Mouse (Mus musculus) E14TG2a.4 (cell line): ENCODE results near the gene Ccm2.

Experiments
- H3K27me3 ChIP-seq: 2 replicates; pipeline ENCODE4 v1.6.1; 2014; ENCODE audit warnings: low read length, control low read depth; ENCODE audit not compliant: insufficient read depth
- H3K36me3 ChIP-seq: 2 replicates; pipeline ENCODE4 v1.6.1; 2014; ENCODE audit warnings: low read length, control low read depth; ENCODE audit not compliant: insufficient read depth
- H3K4me1 ChIP-seq: replicated peaks from 2 replicates; pipeline ENCODE4 v1.6.1; 2014; ENCODE audit warnings: low read depth, low read length, control low read depth
- H3K4me3 ChIP-seq: replicated peaks from 2 replicates; pipeline ENCODE4 v1.5.1; 2014; ENCODE audit warnings: mild to moderate bottlenecking, low read length
- H3K9me3 ChIP-seq: 2 replicates; pipeline ENCODE4 v1.6.1; 2014; ENCODE audit warnings: low read length, control low read depth
- CTCF ChIP-seq: conservative IDR thresholded peaks from 2 replicates; pipeline ENCODE4 v1.5.1; 2014; ENCODE audit warnings: low read length
- NANOG ChIP-seq: IDR thresholded peaks from 2 replicates; pipeline ENCODE4 v1.6.1; 2014; ENCODE audit warnings: borderline replicate concordance, low read length, mixed read lengths
- POU5F1 ChIP-seq: IDR thresholded peaks from 2 replicates; pipeline ENCODE4 v1.6.1; 2014; ENCODE audit warnings: low read length, borderline replicate concordance

The Ccm2 gene

DNA sequence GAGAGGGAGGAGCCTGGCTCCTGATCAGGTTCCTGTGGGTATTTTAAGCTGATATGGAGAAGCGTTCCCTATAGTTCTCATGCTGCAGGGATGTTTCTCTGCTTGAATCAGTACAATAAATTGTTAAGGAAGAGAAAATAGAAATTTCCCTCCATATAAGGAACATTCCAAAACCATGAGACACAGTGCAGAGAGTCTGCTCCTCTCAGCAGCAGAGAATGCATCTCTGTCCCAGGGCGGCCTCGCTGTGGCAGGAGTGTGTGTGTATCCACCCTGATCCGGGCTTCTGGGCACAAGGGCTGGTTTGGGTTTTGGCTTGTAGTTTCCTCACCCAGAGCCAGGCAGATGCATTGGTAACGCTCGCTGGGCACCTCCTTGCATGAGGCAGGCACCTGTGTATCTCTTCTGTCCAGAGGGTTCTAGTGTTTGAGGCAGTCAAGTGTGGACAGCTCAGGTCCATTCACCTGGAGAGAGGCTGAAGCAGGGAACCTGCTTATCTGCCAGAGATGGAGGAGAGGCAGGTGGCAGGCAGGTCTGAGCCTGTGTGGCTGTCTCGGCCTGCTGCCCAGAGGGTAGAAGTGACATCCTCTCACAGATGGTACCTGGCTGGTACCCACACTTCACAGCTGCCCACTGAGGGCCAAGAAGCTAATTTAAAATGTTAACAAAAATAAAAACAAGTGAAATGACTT, 40.7 kb downstream of the Ccm2 start:
- Histone ChIP-seq H3K4me1 (peaks cover 65% of the 10 kb centered on the region), H3K36me3 (peaks cover 36% of the 10 kb centered on the region), H3K9me3 (no peaks in the 10 kb centered on the region), H3K27me3 (no peaks in the 10 kb centered on the region), H3K4me3 (no peak overlapping the region)
- TF ChIP-seq POU5F1 = no peak

DNA sequence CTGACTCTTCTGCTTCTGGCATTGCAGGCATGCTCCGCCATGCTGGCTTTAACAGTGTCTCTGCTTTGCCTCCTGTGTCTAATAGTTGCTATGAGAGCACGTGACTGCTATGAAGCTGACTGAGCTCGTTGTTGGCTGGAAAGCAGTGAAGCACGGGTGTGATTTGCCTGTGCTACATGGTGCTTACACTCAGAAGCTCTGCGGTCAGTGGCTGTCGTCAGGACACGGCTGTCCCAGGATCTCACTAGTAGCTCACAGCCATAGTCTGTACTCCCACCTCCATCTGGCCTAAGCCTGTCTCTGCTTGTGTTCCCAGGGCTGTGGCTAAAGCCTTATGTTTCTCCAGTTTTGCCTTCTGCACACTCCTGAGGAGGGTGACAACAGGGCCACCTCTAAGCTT, 41.6 kb downstream of the Ccm2 start:
- peaks cover 45% of the 10 kb centered on the region for H3K36me3 ChIP-seq
- H3K4me3 ChIP-seq = no peak overlapping the region
- H3K4me1 ChIP-seq = peaks cover 74% of the 10 kb centered on the region
- TF ChIP-seq NANOG = no peak
- no peak for TF ChIP-seq POU5F1
- TF ChIP-seq CTCF = no peak
- H3K9me3 ChIP-seq = no peaks in the 10 kb centered on the region
- no peaks in the 10 kb centered on the region for H3K27me3 ChIP-seq

DNA sequence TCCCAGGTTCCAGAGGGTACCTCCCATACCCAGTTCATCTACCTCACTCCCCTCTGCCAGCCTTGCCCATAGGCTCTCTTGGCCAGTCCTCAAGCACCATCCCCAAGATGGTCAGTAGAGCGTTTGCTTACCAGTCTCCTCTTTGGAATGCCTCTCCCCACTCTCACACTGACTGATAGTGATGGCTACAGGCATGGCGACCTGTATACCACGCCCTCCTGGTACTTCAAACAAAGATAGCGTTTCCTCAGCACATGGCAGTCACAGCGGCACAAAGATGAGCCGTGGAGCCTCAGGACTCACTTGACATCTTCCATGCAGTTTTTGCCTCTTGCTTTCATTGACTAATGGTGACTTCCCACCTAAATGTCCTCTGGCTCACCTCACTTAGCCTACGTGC, 43.2 kb downstream of the Ccm2 start:
- no peaks in the 10 kb centered on the region for H3K9me3 ChIP-seq
- no peak for TF ChIP-seq POU5F1
- TF ChIP-seq CTCF = no peak
- no peak for TF ChIP-seq NANOG

DNA sequence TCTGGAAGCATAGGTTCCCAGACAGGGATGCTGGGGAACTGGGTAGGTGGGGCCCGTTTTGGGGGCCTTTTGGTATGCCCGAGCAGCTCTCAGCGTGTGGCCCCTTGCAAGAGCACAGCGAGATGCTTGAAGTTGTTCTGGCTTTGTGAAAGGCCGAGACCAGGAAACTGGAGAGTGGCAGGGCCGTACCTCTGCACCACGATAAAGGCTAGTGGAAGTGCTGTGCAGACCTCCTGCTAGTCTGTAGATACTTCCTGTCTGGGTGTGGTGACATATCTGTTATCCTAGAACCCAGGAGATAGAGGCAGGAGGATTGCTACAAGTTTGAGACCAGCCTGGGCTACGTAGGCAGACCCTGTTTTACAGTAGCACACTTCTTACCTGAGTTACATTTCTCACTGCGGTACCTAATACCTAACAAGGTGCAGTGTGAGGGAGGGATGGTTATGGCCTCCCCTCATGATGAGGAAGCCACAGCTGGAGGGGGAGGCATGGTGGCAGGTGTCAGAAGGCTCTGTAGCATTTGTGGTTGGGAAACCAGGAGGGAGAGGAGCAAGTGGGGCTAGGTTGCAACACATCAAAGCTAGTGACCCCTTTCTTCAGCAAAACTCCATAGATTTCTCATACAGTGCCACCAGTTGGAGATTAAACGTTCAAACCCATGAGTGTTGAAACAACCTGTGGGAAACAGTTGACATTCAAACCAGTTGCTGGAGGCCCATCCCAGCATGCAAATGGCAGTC, 44.4 kb downstream of the Ccm2 start:
- H3K36me3 ChIP-seq = peaks cover 57% of the 10 kb centered on the region
- H3K9me3 ChIP-seq = no peaks in the 10 kb centered on the region
- H3K4me1 ChIP-seq = peaks cover 81% of the 10 kb centered on the region
- H3K27me3 ChIP-seq = no peaks in the 10 kb centered on the region
- TF ChIP-seq NANOG (no peak), CTCF (no peak), POU5F1 (no peak)
- H3K4me3 ChIP-seq = 0 out of 2 replicates have a peak overlapping the region, but pooled peaks have one; percentile 10

More for the DNA sequence above, 43.2 kb downstream of the Ccm2 start:
- H3K27me3 ChIP-seq = no peaks in the 10 kb centered on the region
- no peak overlapping the region for H3K4me3 ChIP-seq
- H3K4me1 ChIP-seq = peaks cover 86% of the 10 kb centered on the region
- peaks cover 53% of the 10 kb centered on the region for H3K36me3 ChIP-seq

- Histone ChIP-seq H3K9me3 (no peaks in the 10 kb centered on the region), H3K4me1 (peaks cover 73% of the 10 kb centered on the region), H3K4me3 (peak overlapping the region; percentile 53), H3K27me3 (no peaks in the 10 kb centered on the region), H3K36me3 (peaks cover 75% of the 10 kb centered on the region)
- no peak for TF ChIP-seq NANOG
- no peak for TF ChIP-seq CTCF
- TF ChIP-seq POU5F1 = no peak
These were observed 46.7 kb downstream of the Ccm2 start for GRCm38 (mm10) chr11:6593406-6593805.

- Histone ChIP-seq H3K4me1 (peaks cover 73% of the 10 kb centered on the region), H3K27me3 (no peaks in the 10 kb centered on the region; the same call in 1 of the 2 replicates), H3K9me3 (no peaks in the 10 kb centered on the region), H3K36me3 (peaks cover 67% of the 10 kb centered on the region), H3K4me3 (no peak overlapping the region)
- TF ChIP-seq NANOG (no peak), CTCF (no peak), POU5F1 (no peak)
These were observed 48.2 kb downstream of the Ccm2 start for GRCm38 (mm10) chr11:6594845-6595244.

DNA sequence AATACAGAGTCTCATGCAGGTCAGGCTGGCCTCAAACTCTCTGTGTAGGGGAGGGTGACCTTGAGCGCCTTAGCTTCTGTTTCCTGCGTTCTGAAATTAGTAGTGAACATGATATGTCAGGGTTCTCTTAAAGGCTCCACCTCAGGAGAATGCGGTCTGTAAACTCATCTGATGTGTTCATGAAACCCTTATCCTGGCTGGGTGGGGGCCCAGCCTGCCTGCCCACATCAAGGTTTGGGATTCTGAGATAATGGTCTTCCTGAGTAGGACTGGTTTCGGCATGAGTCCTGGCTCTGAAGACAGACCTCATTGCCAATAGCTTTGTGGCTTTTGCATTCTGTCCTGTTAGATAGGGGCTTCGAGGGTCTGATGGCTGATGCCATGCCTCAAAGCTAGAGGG, 48.7 kb downstream of the Ccm2 start:
- no peaks in the 10 kb centered on the region; the same call in 1 of the 2 replicates for H3K27me3 ChIP-seq
- peaks cover 63% of the 10 kb centered on the region for H3K36me3 ChIP-seq
- TF ChIP-seq NANOG (no peak), CTCF (no peak), POU5F1 (no peak)
- H3K4me3 ChIP-seq = no peak overlapping the region
- peaks cover 73% of the 10 kb centered on the region for H3K4me1 ChIP-seq
- no peaks in the 10 kb centered on the region for H3K9me3 ChIP-seq

GRCm38 (mm10) chr11:6596205-6596604, 49.5 kb downstream of the Ccm2 start:
- TF ChIP-seq NANOG = no peak
- no peak for TF ChIP-seq CTCF
- no peak for TF ChIP-seq POU5F1
- Histone ChIP-seq H3K4me3 (no peak overlapping the region), H3K9me3 (no peaks in the 10 kb centered on the region), H3K27me3 (no peaks in the 10 kb centered on the region; the same call in 1 of the 2 replicates), H3K4me1 (peaks cover 69% of the 10 kb centered on the region), H3K36me3 (peaks cover 61% of the 10 kb centered on the region)

GRCm38 (mm10) chr11:6596616-6597015, 49.9 kb downstream of the Ccm2 start:
- Histone ChIP-seq H3K36me3 (peaks cover 57% of the 10 kb centered on the region), H3K27me3 (no peaks in the 10 kb centered on the region; the same call in 1 of the 2 replicates), H3K9me3 (no peaks in the 10 kb centered on the region), H3K4me1 (peaks cover 65% of the 10 kb centered on the region), H3K4me3 (no peak overlapping the region)
- no peak for TF ChIP-seq POU5F1
- TF ChIP-seq NANOG = no peak
- TF ChIP-seq CTCF = no peak
